Mouse (Mus musculus) stomach, postnatal 0 days (tissue): ENCODE results near the gene Tfeb. TPM values are rescaled to one million over a fixed set of nuclear protein-coding genes. Genes with fewer than 3 reads are reported as not detected.

Experiments used
- ATAC-seq: fragments of 200-750 bp; cut with Nextera tagmentation; 2 replicates; pipeline ENCODE4 v1.8.0; 2017; ENCODE audit not compliant: low FRiP score, low TSS enrichment
- DNase-seq: peaks from one replicate; pipeline ENCODE4 v3.0.0-alpha.2; 2016; ENCODE audit warnings: low spot score
- H3K27ac ChIP-seq: fragments of 300-500 bp; sonication (generic); replicated peaks from 2 replicates; pipeline ENCODE4 v1.5.1; 2014; ENCODE audit warnings: mild to moderate bottlenecking, control low read depth
- H3K27me3 ChIP-seq: fragments of 300-500 bp; sonication (generic); 2 replicates; pipeline ENCODE4 v1.6.1; 2014; ENCODE audit warnings: low read length; ENCODE audit not compliant: control insufficient read depth, insufficient read depth
- H3K36me3 ChIP-seq: fragments of 300-500 bp; sonication (generic); 2 replicates; pipeline ENCODE4 v1.6.1; 2014; ENCODE audit warnings: low read length, mixed read lengths; ENCODE audit not compliant: control insufficient read depth, insufficient read depth
- H3K4me1 ChIP-seq: fragments of 300-500 bp; sonication (generic); replicated peaks from 2 replicates; pipeline ENCODE4 v1.6.1; 2014; ENCODE audit warnings: antibody characterized with exemption; ENCODE audit not compliant: control insufficient read depth, insufficient read depth
- H3K4me2 ChIP-seq: fragments of 300-500 bp; sonication (generic); replicated peaks from 2 replicates; pipeline ENCODE4 v1.6.1; 2014; ENCODE audit warnings: low read depth, mild to moderate bottlenecking, control low read depth, moderate library complexity
- H3K4me3 ChIP-seq: fragments of 300-500 bp; sonication (generic); 2 replicates; pipeline ENCODE4 v1.5.1; 2014; ENCODE audit warnings: low read depth, low read length, control low read depth
- H3K9ac ChIP-seq: fragments of 300-500 bp; sonication (generic); 2 replicates; pipeline ENCODE4 v1.6.1; 2014; ENCODE audit warnings: mild to moderate bottlenecking, low read length, control low read depth, mixed read lengths
- H3K9me3 ChIP-seq: fragments of 300-500 bp; sonication (generic); 2 replicates; pipeline ENCODE4 v1.6.1; 2016; ENCODE audit warnings: low read length; ENCODE audit not compliant: control insufficient read depth
- CTCF ChIP-seq: IDR thresholded peaks from 2 replicates; pipeline ENCODE4 v1.5.1; 2016; ENCODE audit warnings: antibody characterized with exemption, low read depth, mild to moderate bottlenecking, moderate library complexity
- EP300 ChIP-seq: optimal IDR thresholded peaks from 2 replicates; pipeline ENCODE3; 2016; ENCODE audit warnings: antibody characterized with exemption
- WGBS: fragments of 180-500 bp; shearing (Covaris S2); extraction: QIAGEN DNeasy Blood & Tissue Kit; methylation state at CpG from one replicate; pipeline ENCODE4 v1.1.7; 2014; 5-methylcytosine and 5-hydroxymethylcytosine counted together
- polyA plus RNA-seq: library from polyadenylated mRNA; unstranded; fragments of >200 nt; fragmentation: Nextera tagmentation; extraction: Ambion mirVana; gene quantifications from 2 replicates; pipeline ENCODE4 v1.2.1, GENCODE M21; 2015

Gene Tfeb
- polyA plus RNA-seq, 1 experiment from 2014 or later, result 10.4 TPM

DNA sequence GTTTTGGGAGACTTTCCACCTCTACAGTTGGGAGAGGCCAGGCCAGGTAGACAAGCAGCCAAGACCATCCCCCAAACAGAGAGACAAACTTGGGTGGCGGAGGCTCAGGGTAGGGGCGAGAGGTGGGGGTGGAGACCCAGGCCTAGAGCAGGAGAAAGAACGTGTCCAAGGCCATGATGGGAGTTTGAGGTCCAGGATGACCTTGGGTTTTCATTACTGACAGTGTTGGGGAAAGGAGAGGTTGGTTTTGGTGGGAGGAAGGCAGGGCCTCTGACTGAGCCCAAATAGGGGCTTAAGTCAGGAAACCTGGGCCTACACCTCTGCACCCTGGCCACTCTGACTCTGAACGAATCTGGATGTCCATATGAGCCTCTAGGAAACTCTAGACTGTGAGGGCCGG lies 94.9 kb downstream of the Tfeb start:
- no peak for TF ChIP-seq EP300
- no peak for TF ChIP-seq CTCF
- peak overlapping the region; percentile 64 for H3K4me3 ChIP-seq
- H3K27ac ChIP-seq, result no peak overlapping the region; the same call in 1 of the 2 replicates
- no peaks in the 10 kb centered on the region for H3K9me3 ChIP-seq
- no peaks in the 10 kb centered on the region for H3K4me1 ChIP-seq
- peak overlapping the region; percentile 83 for H3K4me2 ChIP-seq
- WGBS, result 59% methylated on average over 5 of the region's 5 CpGs
- no peak for DNase-seq
- H3K27me3 ChIP-seq, result no peaks in the 10 kb centered on the region
- H3K36me3 ChIP-seq, result no peaks in the 10 kb centered on the region; the same call in 1 of the 2 replicates
- no peak overlapping the region for H3K9ac ChIP-seq
- ATAC-seq, result no peak

DNA sequence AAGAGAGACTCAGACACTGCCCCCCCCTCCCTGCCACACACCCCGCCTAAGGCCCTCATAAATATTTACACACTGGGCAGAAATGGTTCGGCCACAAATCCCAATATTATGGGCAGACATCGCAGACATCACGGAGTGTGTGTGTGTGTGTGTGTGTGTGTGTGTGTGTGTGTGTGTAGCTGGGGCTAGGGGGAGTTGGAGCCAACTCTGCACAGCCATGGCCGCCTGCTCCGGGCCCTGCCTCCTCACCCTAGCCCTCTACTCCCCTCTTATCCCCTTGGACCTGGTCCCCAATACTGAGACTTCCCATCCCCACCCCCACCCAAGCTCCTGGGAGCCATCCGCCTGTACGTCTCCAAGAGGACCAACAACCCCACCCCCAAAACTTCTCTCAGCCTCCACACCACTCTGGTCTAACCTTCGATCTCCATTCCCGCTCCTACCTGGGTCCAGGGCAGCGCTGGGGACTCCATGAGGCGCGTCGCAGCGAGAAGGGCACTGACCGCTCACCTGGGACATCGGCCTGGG lies 95.7 kb downstream of the Tfeb start:
- DNase-seq, result peak; percentile 47
- Histone ChIP-seq H3K36me3 (no peaks in the 10 kb centered on the region; the same call in 1 of the 2 replicates), H3K9me3 (no peaks in the 10 kb centered on the region), H3K27me3 (no peaks in the 10 kb centered on the region), H3K4me3 (peak overlapping the region; percentile 64), H3K4me1 (no peaks in the 10 kb centered on the region), H3K4me2 (peak overlapping the region; percentile 83), H3K27ac (peak overlapping the region; percentile 78), H3K9ac (peak overlapping the region; percentile 74)
- TF ChIP-seq EP300 (no peak), CTCF (no peak)
- peak; percentile 44 for ATAC-seq
- WGBS, result 1% methylated on average over 15 of the region's 17 CpGs

DNA sequence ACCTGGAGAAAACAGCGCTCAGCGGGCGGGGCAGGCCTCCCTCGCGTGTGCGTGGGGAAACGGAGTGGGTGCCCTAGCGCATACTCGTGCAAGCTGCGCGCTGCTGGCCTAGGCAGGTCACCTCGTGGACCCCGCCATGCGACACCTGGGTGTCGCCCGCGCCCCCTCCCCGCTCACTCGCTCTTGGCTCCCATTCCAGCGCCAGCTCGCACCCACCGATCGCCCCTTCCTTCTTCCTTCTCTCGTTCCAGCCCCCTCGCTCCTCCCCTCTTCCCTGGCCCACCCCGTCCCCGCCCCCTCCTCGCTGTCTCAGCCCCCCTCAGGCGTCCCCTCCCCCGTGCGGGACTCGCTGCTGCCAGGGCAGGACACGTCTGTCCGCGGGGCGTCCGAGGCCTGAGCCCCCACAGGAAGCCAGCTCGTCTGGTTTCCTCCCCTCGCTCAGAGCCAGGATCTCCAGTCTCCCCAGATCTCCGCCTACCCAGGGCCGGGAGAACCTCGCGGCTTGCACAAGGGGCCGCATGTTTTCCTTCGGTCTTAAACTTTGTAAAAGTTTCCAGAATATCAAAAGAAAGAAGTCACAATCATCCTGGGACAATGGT lies 96.3 kb downstream of the Tfeb start:
- Histone ChIP-seq H3K27ac (peak overlapping the region; percentile 78), H3K27me3 (no peaks in the 10 kb centered on the region), H3K9ac (peak overlapping the region; percentile 74), H3K36me3 (no peaks in the 10 kb centered on the region; the same call in 1 of the 2 replicates), H3K4me1 (no peaks in the 10 kb centered on the region), H3K9me3 (no peaks in the 10 kb centered on the region), H3K4me2 (peak overlapping the region; percentile 83), H3K4me3 (peak overlapping the region; percentile 64)
- TF ChIP-seq CTCF (no peak), EP300 (no peak)
- peak; percentile 47 for ATAC-seq
- WGBS, result 0% methylated on average over 37 of the region's 45 CpGs
- DNase-seq, result peak; percentile 67

DNA sequence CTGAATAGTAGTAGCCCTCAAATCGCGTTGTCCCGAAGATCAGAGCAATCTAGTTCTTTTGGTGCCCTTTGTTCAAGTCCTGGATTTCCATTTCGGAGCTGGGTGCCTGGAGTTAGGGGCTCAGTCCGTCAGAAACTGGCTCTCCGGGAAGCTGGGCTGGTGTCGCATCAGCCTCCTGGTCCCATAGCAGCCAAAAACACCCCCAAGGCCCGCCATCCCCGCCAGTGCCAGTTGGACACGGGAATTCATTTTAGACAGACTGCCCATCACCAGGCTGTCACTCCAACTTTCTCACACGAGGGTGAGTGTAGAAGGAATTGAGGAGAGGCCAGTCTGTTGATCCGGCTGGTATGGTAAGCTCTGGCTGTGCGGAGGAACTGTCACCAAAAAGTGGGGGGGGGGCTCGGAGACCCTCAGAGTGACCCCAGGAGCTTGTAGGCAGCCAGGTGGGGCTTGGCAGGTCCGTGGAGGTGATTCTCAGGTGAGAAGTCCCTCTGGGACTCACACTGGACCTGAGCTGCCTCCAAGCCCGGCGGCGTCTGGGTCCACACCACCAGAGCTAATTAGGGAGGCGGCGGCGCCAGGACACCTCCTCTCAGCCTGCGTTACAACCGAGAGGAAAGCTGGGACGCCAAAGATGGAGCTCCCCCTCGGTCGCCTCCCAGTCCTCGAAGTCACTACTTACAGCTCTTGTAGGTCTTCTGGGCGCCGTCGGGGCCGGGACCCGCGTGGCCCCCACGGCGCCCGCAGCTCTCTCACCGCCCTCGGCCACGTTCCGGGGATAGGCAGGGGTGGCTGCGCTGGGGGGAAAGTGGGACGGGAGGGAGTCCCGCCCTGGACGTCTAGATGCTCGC lies 97.0 kb downstream of the Tfeb start:
- H3K36me3 ChIP-seq, result no peaks in the 10 kb centered on the region; the same call in 1 of the 2 replicates
- peak overlapping the region; percentile 78 for H3K27ac ChIP-seq
- peak; percentile 40 for DNase-seq
- TF ChIP-seq CTCF, result no peak
- no peak for TF ChIP-seq EP300
- H3K4me1 ChIP-seq, result no peaks in the 10 kb centered on the region
- no peaks in the 10 kb centered on the region for H3K9me3 ChIP-seq
- peak overlapping the region; percentile 64 for H3K4me3 ChIP-seq
- no peaks in the 10 kb centered on the region for H3K27me3 ChIP-seq
- WGBS, result 2% methylated on average over 45 of the region's 45 CpGs
- peak overlapping the region; percentile 83 for H3K4me2 ChIP-seq
- H3K9ac ChIP-seq, result peak overlapping the region; percentile 74
- peak; percentile 11; the same call in 1 of the 2 replicates for ATAC-seq

DNA sequence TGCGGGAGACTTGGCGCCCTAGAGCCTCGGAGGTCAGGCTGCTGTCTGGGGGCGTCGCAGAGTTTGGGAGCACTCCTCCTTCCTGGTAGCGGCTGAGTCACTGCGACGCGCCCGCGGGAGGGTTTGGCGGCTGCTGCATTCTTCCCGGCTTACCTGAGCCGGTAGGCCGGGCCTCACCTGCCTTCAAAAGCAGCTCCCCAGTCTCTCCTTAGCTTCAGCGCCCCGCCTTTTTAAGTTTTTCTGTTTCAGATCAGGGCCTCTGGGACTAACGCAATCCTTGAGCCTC lies 97.6 kb downstream of the Tfeb start, which contains the start of gene Mdfi:
TSS of gene Mdfi (minus strand) at position 210 of the 286 bp plus-strand sequence.
- Histone ChIP-seq H3K4me2 (peak within 1 kb of the TSS; percentile 83), H3K27ac (peak within 1 kb of the TSS; percentile 78), H3K36me3 (no peaks in the 10 kb centered on the region; the same call in 1 of the 2 replicates), H3K4me1 (no peaks in the 10 kb centered on the region), H3K27me3 (no peaks in the 10 kb centered on the region), H3K9ac (peak within 1 kb of the TSS; percentile 74), H3K9me3 (no peaks in the 10 kb centered on the region), H3K4me3 (peak within 1 kb of the TSS; percentile 64)
- ATAC-seq, result peak; percentile 81
- TF ChIP-seq EP300 (no peak), CTCF (no peak)
- DNase-seq, result peak; percentile 87
- WGBS, result 11% methylated on average over 17 of the region's 18 CpGs

DNA sequence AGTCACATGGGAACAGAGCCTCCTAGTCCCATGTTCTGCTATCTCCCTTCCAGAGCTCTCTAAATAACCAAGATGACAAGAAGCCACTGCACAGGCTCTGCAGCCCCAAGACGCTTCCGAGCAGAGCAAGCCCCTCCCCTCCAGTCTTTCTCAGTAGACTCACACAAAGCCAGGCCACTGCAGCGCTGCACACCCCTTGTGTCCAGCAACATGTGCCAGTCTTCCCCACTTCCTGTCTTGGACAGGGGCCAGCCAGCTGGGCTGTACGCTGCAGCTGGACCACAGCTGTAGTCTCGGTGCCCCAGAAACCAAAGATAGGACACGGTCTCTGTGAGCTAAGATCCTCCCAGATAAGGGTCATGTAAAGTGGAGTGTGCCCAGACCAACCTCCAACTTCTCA lies 101.0 kb downstream of the Tfeb start:
- DNase-seq (no peak), ATAC-seq (no peak)
- no peak overlapping the region for H3K4me3 ChIP-seq
- WGBS, result 19% methylated on average over 6 of the region's 6 CpGs
- H3K9me3 ChIP-seq, result no peaks in the 10 kb centered on the region
- no peaks in the 10 kb centered on the region for H3K27me3 ChIP-seq
- no peak for TF ChIP-seq EP300
- no peak for TF ChIP-seq CTCF
- no peak overlapping the region for H3K9ac ChIP-seq
- H3K27ac ChIP-seq, result no peak overlapping the region
- H3K4me1 ChIP-seq, result no peaks in the 10 kb centered on the region
- H3K36me3 ChIP-seq, result no peaks in the 10 kb centered on the region
- no peak overlapping the region for H3K4me2 ChIP-seq
